Mouse (Mus musculus): Measurements from ENCODE around the gene Nme8. TPM values are rescaled to one million over a fixed set of nuclear protein-coding genes. Genes with fewer than 3 reads are reported as not detected.
A peak's percentile ranks its signal among the peaks of the same experiment; 100 is the strongest.

Nme8 gene
- polyA plus RNA-seq, 1 experiment from 2014 or later = not detected

DNA sequence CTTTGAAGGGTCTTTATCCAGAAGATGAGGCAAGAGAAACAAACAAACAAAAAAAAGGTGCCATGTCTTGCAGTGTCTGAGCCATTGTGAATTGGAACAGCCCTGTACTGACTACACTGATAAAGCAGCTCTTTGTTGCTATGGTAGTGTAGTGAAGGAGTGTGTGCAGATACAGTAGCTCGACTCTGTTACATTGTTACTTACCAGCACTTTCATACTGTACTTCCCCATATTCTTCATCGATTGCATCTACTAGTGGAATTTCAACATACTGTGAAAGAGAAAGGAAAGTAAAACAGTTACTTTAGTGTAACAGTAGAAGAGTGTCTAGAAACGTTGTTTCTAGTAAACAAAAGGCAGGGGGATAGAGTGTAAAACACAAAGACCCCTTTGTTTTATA lies 7.6 kb downstream of the Nme8 start:
- H3K27me3 ChIP-seq = no peaks in the 10 kb centered on the region
- H3K36me3 ChIP-seq = no peaks in the 10 kb centered on the region
- H3K4me3 ChIP-seq = no peak overlapping the region
- no peak overlapping the region for H3K9ac ChIP-seq
- H3K4me2 ChIP-seq = no peak overlapping the region
- no peak for ATAC-seq (ENCODE audit: borderline replicate concordance, extremely low read depth, low FRiP score, low TSS enrichment)
- 48% methylated on average over 3 of the region's 3 CpGs for WGBS
- H3K4me1 ChIP-seq = no peaks in the 10 kb centered on the region
- no peaks in the 10 kb centered on the region for H3K9me3 ChIP-seq
- no peak overlapping the region for H3K27ac ChIP-seq

DNA sequence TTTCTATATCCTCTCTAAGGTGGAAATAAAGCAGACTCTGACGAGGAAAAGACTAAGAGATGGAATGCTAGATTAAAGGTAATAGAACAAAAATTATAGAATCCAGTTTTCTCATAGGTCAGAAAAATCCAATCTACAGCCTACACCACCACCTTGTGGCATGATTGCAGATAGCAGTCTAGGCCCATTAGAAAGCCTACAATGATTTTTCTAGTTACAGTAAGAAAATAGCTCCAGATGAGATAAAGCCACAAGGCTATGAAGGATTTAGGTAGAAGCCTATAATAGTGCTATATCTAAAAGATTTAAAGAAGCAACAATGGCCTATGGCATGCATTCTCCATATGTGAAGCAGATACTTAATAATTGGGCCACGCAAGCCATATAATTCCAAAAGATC lies 13.6 kb downstream of the Nme8 start:
- H3K27me3 ChIP-seq = no peaks in the 10 kb centered on the region
- no peaks in the 10 kb centered on the region for H3K9me3 ChIP-seq
- H3K9ac ChIP-seq = no peak overlapping the region
- no peak overlapping the region for H3K4me2 ChIP-seq
- WGBS = 57% methylated on average over 2 of the region's 2 CpGs
- no peaks in the 10 kb centered on the region for H3K36me3 ChIP-seq
- H3K27ac ChIP-seq = no peak overlapping the region
- no peak overlapping the region for H3K4me3 ChIP-seq
- no peak for ATAC-seq (ENCODE audit: borderline replicate concordance, extremely low read depth, low FRiP score, low TSS enrichment)
- peaks cover 5% of the 10 kb centered on the region for H3K4me1 ChIP-seq

DNA sequence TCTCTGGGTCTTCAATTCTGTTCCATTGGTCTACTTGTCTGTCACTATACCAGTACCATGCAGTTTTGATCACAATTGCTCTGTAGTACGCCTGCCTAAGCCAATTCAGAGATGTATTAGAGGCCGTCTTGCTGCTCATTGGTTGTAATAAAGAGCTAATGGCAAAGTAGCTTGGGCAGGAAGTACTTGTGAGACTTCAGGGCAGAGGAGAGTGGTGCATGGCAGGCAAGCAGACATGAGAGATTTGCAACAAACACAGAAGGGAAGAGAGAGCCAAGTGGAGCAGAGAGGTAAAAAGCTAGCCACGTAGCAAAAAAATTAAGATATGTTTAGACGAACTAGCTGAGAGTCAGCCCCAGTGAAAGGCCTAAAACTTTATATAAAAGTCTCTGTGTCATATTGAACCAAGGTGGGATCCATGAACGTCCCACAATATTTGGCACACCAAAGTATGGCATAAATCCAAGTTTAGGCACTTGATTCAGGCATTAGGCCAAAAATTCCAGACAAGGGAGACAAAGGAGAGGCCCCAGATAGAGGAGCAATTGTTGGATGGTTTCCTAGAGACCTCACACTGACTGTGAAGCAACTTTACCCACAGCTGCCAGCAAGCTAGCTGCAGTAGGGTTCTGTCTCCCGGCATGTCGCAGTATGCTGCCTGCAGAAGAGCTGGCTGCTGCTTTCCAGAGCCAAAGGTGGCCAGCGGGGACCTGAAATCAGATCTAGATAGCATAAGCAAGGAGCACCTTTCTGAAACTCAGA lies 14.5 kb downstream of the Nme8 start:
- no peak overlapping the region for H3K4me3 ChIP-seq
- H3K27me3 ChIP-seq = no peaks in the 10 kb centered on the region
- peak; percentile 94 for ATAC-seq (ENCODE audit: borderline replicate concordance, extremely low read depth, low FRiP score, low TSS enrichment)
- H3K4me2 ChIP-seq = peak overlapping the region; percentile 26; the same call in 1 of the 2 replicates
- peaks cover 5% of the 10 kb centered on the region for H3K4me1 ChIP-seq
- no peaks in the 10 kb centered on the region for H3K36me3 ChIP-seq
- WGBS = 25% methylated on average over 8 of the region's 8 CpGs
- H3K9ac ChIP-seq = no peak overlapping the region
- H3K9me3 ChIP-seq = no peaks in the 10 kb centered on the region
- H3K27ac ChIP-seq = peak overlapping the region; percentile 83

DNA sequence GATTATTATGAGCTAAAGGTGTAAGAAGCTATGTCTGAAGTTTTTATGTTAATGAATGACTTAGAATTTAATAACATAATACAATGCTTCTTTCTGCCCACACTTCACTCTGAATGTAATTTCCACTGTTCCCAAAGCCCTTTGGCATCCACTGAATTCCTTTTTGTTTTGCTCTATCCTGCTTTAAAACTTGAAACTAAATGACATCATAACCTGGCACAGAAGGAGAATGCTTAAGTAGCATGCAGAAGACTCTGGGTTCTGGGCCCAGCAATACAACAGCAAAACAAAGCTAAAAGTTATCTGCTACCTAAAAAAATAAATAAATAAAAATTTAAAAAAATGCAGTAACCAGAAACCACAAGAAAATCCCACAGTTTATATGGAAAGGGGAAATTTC lies 23.0 kb downstream of the Nme8 start:
- H3K36me3 ChIP-seq = no peaks in the 10 kb centered on the region
- H3K9me3 ChIP-seq = no peaks in the 10 kb centered on the region
- no peaks in the 10 kb centered on the region for H3K27me3 ChIP-seq
- no peak overlapping the region for H3K9ac ChIP-seq
- no peak overlapping the region for H3K27ac ChIP-seq
- H3K4me2 ChIP-seq = no peak overlapping the region
- H3K4me3 ChIP-seq = no peak overlapping the region
- no peaks in the 10 kb centered on the region for H3K4me1 ChIP-seq
- no peak for ATAC-seq (ENCODE audit: borderline replicate concordance, extremely low read depth, low FRiP score, low TSS enrichment)

DNA sequence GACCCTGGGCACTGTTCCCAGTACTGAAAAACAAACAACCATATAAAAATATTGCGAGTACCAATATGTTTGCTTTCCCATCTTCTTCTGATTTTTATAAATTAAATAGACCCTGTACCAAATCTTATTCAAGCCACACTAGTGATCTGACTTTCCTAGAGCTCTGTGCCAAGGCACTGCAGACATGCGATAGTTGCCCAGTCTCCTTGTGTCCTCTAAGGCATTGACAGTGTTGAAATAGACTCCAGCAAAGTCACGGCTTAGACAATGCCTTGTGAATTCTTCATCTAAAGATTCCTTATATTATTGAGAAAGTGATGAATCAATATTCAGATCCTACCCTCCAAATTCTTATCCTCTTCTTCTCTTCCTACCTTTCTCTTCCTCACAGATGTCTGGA lies 23.6 kb downstream of the Nme8 start:
- no peak overlapping the region for H3K9ac ChIP-seq
- no peak for ATAC-seq (ENCODE audit: borderline replicate concordance, extremely low read depth, low FRiP score, low TSS enrichment)
- 72% methylated on average over 3 of the region's 3 CpGs for WGBS
- no peaks in the 10 kb centered on the region for H3K36me3 ChIP-seq
- no peak overlapping the region for H3K27ac ChIP-seq
- H3K4me3 ChIP-seq = no peak overlapping the region
- H3K27me3 ChIP-seq = no peaks in the 10 kb centered on the region
- no peaks in the 10 kb centered on the region for H3K9me3 ChIP-seq
- no peak overlapping the region for H3K4me2 ChIP-seq
- H3K4me1 ChIP-seq = no peaks in the 10 kb centered on the region

DNA sequence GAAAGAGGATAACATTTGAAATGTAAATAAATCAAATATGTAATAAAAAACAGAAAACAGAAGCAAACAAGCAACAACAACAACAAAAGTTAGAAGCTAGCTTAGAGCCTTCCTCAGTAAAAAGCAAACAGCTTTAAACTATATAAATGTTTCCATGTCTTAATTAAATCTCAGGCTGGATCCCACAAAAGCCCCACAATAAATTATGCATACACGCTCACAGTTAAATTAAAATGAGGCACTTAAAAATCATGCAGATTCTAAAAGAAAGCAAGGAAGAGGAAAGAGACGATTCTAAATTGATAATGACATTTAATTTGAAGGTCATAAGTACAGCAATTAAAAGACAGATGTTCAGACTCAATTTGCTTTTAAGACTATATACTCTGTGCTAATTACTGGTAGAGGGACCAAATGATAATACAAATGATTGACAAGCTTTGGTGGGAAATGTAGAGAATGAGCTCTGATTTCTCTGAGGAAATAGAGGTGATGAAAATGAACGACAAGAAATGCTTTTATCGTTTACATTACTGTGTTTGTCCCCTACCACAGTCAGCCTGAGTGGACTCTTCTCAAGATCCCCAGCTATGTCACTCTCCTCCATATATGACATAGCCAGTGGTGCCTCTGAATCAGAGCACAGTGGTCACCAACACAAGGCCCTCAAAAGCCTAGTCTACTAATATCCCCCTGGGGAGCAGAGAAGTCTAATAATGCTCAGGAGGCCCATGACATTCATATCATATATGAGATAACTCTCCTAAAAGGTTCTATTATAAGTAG lies 29.0 kb downstream of the Nme8 start:
- WGBS = 78% methylated on average over 4 of the region's 4 CpGs
- H3K9me3 ChIP-seq = no peaks in the 10 kb centered on the region
- H3K9ac ChIP-seq = no peak overlapping the region
- H3K36me3 ChIP-seq = no peaks in the 10 kb centered on the region
- H3K4me3 ChIP-seq = no peak overlapping the region
- no peak overlapping the region for H3K27ac ChIP-seq
- no peaks in the 10 kb centered on the region for H3K4me1 ChIP-seq
- no peak for ATAC-seq (ENCODE audit: borderline replicate concordance, extremely low read depth, low FRiP score, low TSS enrichment)
- H3K4me2 ChIP-seq = no peak overlapping the region
- H3K27me3 ChIP-seq = no peaks in the 10 kb centered on the region

DNA sequence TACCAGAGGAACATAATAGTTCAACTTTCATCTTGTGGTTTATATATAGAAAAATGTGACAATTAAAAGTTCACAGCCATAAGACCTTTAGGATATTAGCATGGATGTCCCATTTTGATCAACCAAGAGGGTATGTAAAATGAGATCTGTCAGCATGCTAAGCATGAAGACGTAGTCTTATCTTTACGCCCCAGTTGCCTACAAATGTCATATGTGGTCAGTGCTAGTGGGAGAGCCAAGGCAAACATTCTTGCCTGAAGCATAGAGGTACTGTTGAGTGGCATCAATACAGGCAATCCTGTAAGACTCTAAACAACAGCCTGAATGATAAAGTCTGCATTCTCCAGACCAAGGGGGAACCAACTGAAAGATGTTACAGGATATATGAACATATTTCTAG lies 45.2 kb downstream of the Nme8 start:
- Histone ChIP-seq H3K4me2 (no peak overlapping the region), H3K27ac (no peak overlapping the region), H3K9ac (no peak overlapping the region), H3K27me3 (no peaks in the 10 kb centered on the region), H3K4me3 (no peak overlapping the region), H3K36me3 (no peaks in the 10 kb centered on the region), H3K9me3 (no peaks in the 10 kb centered on the region), H3K4me1 (no peaks in the 10 kb centered on the region)
- WGBS = 79% methylated on average over 2 of the region's 2 CpGs
- ATAC-seq (ENCODE audit: borderline replicate concordance, extremely low read depth, low FRiP score, low TSS enrichment) = no peak

DNA sequence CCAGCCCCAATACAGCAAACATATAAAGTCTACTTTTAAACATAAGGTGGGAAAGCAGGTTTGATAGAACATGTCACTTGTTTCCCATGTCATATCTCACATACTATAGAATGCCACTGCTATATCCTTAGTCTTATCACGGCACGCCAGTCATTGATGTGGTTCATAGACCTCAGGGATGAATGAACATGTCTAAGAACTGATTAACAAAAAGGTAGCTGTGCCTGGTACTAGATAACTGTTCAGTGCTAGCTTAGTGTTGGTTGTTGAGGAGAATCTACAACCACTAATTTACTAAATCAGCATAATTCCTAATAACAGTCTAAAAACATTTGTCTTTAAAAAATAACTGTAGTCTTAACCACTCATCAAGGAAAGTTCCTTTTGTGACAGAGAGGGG lies 47.8 kb downstream of the Nme8 start:
- H3K27ac ChIP-seq = no peak overlapping the region
- no peaks in the 10 kb centered on the region for H3K36me3 ChIP-seq
- H3K4me1 ChIP-seq = no peaks in the 10 kb centered on the region
- H3K4me3 ChIP-seq = no peak overlapping the region
- H3K9me3 ChIP-seq = no peaks in the 10 kb centered on the region
- no peaks in the 10 kb centered on the region for H3K27me3 ChIP-seq
- no peak for ATAC-seq (ENCODE audit: borderline replicate concordance, extremely low read depth, low FRiP score, low TSS enrichment)
- WGBS = 97% methylated on average over 2 of the region's 2 CpGs
- no peak overlapping the region for H3K9ac ChIP-seq
- H3K4me2 ChIP-seq = no peak overlapping the region

DNA sequence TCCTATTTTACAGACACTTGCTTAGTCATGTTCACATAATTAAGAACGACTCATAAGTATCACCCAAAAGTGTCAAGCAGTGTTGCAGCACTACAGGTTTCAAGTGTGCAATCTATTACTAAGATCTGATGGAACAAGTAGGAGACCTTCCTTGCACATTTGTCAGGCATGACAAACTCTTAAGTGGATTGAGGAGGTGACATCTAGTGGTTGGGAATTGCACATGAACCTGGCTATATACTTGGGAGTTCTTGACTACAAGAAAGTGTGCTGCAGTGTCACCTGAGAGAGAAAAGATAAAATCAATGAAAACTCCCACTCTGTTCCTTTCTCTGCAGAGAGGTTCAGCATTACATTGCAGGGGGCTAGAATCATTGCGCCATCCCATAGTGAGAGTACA lies 53.4 kb downstream of the Nme8 start:
- WGBS = 69% methylated on average over 2 of the region's 2 CpGs
- no peak overlapping the region for H3K27ac ChIP-seq
- H3K9ac ChIP-seq = no peak overlapping the region
- H3K4me2 ChIP-seq = no peak overlapping the region
- H3K9me3 ChIP-seq = no peaks in the 10 kb centered on the region
- no peak overlapping the region for H3K4me3 ChIP-seq
- no peaks in the 10 kb centered on the region for H3K4me1 ChIP-seq
- H3K27me3 ChIP-seq = no peaks in the 10 kb centered on the region
- H3K36me3 ChIP-seq = no peaks in the 10 kb centered on the region
- no peak for ATAC-seq (ENCODE audit: borderline replicate concordance, extremely low read depth, low FRiP score, low TSS enrichment)

DNA sequence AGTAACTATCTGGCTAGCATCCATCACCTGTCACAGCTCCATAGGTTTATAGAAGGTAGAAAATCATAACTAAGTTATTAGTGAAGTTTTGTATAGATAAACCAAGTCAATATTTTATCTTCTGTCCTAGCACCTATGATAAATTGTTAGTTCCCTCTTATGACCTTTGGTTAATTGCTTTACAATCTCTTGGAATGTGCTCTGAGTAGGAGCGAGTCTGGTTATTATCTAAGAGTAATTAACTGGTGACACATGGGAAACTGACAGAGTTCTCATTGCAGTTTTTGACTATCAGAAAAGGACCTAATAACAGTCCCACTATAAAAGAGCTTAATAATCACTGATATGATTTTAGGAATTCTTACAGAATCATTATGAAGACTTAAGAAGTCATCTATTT lies 54.1 kb downstream of the Nme8 start:
- no peaks in the 10 kb centered on the region for H3K9me3 ChIP-seq
- no peaks in the 10 kb centered on the region for H3K27me3 ChIP-seq
- no peak overlapping the region for H3K4me2 ChIP-seq
- H3K9ac ChIP-seq = no peak overlapping the region
- H3K4me1 ChIP-seq = no peaks in the 10 kb centered on the region
- no peak for ATAC-seq (ENCODE audit: borderline replicate concordance, extremely low read depth, low FRiP score, low TSS enrichment)
- WGBS = 46% methylated on average over 1 of the region's 1 CpGs
- no peaks in the 10 kb centered on the region for H3K36me3 ChIP-seq
- no peak overlapping the region for H3K4me3 ChIP-seq
- no peak overlapping the region for H3K27ac ChIP-seq

DNA sequence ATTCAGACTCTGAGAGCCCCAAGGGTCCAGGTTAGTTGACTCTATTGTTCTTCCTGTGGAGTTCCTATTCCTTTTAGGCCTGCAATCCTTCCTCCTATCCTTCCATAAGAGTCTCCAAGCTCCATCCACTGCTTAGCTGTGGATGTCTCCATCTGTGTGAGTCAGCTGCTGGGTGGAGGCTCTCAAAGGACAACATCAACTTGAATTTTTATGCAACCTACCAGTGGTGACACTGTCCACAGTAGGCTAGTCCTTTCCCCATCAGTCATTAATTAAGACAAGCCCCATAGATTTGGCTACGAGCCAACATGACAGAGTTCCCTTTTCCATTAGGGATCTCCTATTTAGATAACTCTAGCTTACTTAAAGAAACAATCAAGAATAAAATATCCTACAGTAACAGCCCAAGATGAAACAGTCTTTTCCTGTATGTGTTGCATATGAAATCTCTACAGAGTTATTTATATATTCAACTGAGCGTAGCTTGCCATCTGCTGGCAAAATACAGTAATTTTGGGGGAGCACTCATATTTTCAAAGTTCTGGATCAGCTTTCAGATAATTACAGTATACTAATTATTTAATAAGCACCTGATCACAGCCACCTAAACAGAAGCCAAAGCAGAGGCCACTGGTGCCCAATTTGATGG lies 57.3 kb downstream of the Nme8 start:
- ATAC-seq (ENCODE audit: borderline replicate concordance, extremely low read depth, low FRiP score, low TSS enrichment) = no peak; the same call in 1 of the 2 replicates
- Histone ChIP-seq H3K4me1 (no peaks in the 10 kb centered on the region), H3K4me3 (no peak overlapping the region), H3K9ac (no peak overlapping the region), H3K36me3 (no peaks in the 10 kb centered on the region), H3K27ac (no peak overlapping the region), H3K9me3 (no peaks in the 10 kb centered on the region), H3K4me2 (no peak overlapping the region), H3K27me3 (no peaks in the 10 kb centered on the region)
- WGBS = 64% methylated on average over 2 of the region's 2 CpGs

DNA sequence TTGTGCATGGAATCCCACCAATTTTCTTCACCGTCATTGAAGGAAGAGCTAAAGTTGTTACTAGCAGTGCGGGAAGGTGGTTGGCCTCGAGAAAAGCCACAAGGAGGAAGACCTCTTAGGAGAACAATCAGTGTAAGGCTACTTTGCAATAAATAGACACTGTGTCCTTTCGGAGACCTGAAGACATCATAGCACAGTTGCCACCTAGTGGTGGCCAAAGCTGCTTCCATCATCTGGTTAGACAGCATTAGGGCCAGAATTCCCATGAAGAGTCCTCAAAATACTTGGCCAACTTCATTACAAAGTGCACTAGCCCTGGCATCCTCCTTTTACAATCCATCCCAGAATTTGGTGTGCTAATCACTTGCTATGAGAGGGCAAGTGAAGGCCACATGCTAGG lies 61.5 kb downstream of the Nme8 start:
- no peak overlapping the region for H3K27ac ChIP-seq
- 60% methylated on average over 4 of the region's 4 CpGs for WGBS
- H3K4me1 ChIP-seq = no peaks in the 10 kb centered on the region
- no peaks in the 10 kb centered on the region for H3K27me3 ChIP-seq
- ATAC-seq (ENCODE audit: borderline replicate concordance, extremely low read depth, low FRiP score, low TSS enrichment) = no peak
- no peak overlapping the region for H3K4me2 ChIP-seq
- no peaks in the 10 kb centered on the region for H3K36me3 ChIP-seq
- no peak overlapping the region for H3K4me3 ChIP-seq
- H3K9me3 ChIP-seq = no peaks in the 10 kb centered on the region
- no peak overlapping the region for H3K9ac ChIP-seq
